Mouse (Mus musculus): ENCODE results near the gene Egr2.

The Egr2 gene

GRCm38 (mm10) chr10:67535256-67535655, at the start of gene Egr2:
Gene Egr2, plus strand, starts transcription at chr10:67535475.
- DNase-seq (ENCODE audit: low spot score in 2 of 2) = peak in 1 of 2 experiments; percentile 17

DNA sequence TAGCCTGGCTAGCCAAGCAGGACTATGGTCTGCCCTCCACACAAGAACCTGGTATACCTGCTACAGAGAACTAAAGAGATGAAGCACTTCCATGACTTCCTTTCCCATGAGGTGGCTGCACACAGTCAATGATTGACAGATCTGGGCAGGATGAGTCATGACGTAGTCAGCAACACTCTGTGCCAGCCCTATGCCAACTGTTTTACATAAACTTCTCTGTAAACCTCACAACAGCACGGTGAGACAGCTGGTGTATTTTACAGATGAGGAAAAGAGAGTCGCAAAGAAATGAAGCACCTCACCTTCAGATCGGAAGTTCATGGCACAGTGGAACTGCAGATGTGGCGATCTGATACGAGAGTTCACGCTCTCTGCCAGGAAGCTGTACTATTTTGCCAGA, 47.8 kb upstream of the Egr2 start:
- no peak for DNase-seq (ENCODE audit: low spot score in 2 of 2)

- DNase-seq (ENCODE audit: low spot score in 2 of 2) = no peak
These were observed 45.4 kb upstream of the Egr2 start for GRCm38 (mm10) chr10:67489836-67490235.

GRCm38 (mm10) chr10:67490632-67491031, 44.6 kb upstream of the Egr2 start:
- no peak for DNase-seq (ENCODE audit: low spot score in 2 of 2)

- DNase-seq (ENCODE audit: low spot score in 2 of 2) = no peak
These were observed 43.1 kb upstream of the Egr2 start for GRCm38 (mm10) chr10:67492161-67492571.

DNA sequence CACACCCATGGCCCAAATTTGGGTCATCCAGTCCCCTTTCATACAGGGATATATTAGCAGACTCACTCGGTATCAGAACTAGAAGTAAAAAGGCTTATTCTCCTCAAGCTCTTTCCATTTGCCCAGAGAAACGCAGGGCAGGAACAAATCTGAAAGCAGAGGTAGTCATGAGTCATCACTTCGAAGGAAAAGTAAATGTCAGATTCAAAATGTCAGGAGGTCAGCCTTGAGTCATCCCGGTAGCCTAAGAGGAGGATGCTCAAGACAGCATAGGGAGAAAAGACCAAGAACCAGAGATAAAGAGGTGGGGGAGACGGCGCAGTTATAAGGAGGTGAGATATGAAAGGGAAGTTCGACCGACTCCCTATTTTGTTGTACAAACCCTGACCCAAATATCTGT, 41.7 kb upstream of the Egr2 start:
- DNase-seq (ENCODE audit: low spot score in 2 of 2) = no peak

DNA sequence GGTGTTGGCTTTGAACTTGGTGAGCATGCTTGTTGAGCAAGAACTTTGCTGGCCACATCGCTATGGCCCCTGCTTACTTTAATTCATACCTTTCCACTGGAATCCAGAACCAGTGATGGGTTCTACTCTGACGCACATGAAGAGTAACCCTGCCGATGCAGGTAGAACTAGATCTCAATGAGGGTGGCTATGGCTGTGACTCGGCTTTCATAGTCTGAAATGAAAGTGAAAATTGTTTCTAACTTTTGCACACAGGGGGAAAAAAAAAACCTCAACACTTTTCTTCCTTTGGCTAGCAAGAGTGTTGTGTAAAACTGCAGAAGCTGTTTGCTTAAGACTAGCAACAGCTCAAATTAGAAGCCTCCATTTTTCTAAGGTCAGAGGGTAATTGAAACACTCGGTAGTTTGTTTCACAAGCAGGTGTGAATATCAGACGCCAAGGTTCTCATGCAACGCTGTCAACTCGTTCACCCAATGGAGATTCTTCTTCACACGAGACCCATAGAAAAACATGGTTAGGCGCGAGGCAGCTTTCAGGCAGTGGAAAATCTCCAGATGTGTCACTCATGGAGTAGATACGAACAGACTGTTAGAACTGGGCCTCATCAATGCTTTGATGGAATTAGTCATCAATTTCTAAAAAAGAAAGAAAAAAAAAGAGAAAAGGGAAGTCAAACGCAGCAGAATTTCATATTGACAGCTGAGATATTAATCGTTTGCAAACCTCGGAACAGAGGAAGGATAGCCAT, 38.0 kb upstream of the Egr2 start:
- DNase-seq (ENCODE audit: low spot score in 2 of 2) = no peak

- no peak for DNase-seq (ENCODE audit: low spot score in 2 of 2)
These were observed 37.3 kb upstream of the Egr2 start for GRCm38 (mm10) chr10:67497951-67498350.

GRCm38 (mm10) chr10:67503320-67503995, 31.8 kb upstream of the Egr2 start:
- DNase-seq (ENCODE audit: low spot score in 2 of 2) = no peak

GRCm38 (mm10) chr10:67504046-67504445, 31.2 kb upstream of the Egr2 start:
- DNase-seq (ENCODE audit: low spot score in 2 of 2) = no peak

GRCm38 (mm10) chr10:67505248-67505647, 30.0 kb upstream of the Egr2 start:
- no peak for DNase-seq (ENCODE audit: low spot score in 2 of 2)

GRCm38 (mm10) chr10:67512211-67512610, 23.1 kb upstream of the Egr2 start:
- DNase-seq (ENCODE audit: low spot score in 2 of 2) = no peak

GRCm38 (mm10) chr10:67512871-67513270, 22.4 kb upstream of the Egr2 start:
- DNase-seq (ENCODE audit: low spot score in 2 of 2) = no peak

- DNase-seq (ENCODE audit: low spot score in 2 of 2) = no peak
These were observed 16.5 kb upstream of the Egr2 start for GRCm38 (mm10) chr10:67518733-67519132.

- DNase-seq (ENCODE audit: low spot score in 2 of 2) = no peak
These were observed 11.1 kb upstream of the Egr2 start for GRCm38 (mm10) chr10:67524130-67524529.

DNA sequence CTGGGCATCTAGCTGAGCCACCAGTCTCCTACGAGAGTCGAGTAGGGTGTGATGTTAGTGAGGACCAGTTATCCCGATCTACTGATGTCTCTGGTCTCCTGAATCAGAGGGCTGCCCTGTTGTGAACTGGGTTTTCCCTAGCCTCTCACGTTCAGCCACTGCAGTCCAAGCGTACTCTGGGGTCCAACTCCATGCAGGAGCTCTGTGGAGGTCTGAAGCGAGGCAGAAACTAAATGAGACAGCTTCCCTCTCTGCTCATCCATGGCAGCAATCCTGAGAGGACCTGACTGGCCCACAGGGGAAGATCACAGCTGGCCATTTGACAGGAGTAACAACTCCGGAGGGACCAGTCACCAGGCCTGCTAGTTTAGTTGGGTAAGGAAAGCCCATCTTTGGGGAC, 10.6 kb upstream of the Egr2 start:
- no peak for DNase-seq (ENCODE audit: low spot score in 2 of 2)

- no peak for DNase-seq (ENCODE audit: low spot score in 2 of 2)
These were observed 8.8 kb upstream of the Egr2 start for GRCm38 (mm10) chr10:67526435-67526834.

- no peak for DNase-seq (ENCODE audit: low spot score in 2 of 2)
These were observed 5.5 kb upstream of the Egr2 start for GRCm38 (mm10) chr10:67529769-67530168.

DNA sequence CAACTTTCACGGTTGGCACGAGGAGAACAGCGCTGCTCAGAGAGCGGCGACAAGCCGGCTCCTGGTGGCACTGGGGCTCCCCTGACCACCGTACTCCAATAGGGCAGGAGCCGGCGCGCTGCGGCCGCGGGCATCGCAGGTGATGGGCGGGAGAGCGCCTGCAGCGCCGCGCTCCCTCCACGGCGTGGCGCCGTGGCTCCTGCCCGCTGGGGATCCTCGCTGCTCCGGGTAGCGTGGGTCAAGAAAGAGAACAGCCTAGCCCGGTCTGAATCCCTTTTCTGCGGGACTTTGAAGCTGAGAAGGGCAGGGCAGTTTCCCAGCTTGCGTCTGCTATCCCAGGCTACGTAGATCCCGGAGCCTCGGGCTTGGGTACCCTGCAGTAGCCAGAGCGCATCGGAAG, 697 bp downstream of the Egr2 start:
- peak; percentile 39 to 68 for DNase-seq (ENCODE audit: low spot score in 2 of 2)

GRCm38 (mm10) chr10:67536621-67537141, 1.4 kb downstream of the Egr2 start:
- DNase-seq (ENCODE audit: low spot score in 2 of 2) = peak in 1 of 2 experiments; percentile 46

DNA sequence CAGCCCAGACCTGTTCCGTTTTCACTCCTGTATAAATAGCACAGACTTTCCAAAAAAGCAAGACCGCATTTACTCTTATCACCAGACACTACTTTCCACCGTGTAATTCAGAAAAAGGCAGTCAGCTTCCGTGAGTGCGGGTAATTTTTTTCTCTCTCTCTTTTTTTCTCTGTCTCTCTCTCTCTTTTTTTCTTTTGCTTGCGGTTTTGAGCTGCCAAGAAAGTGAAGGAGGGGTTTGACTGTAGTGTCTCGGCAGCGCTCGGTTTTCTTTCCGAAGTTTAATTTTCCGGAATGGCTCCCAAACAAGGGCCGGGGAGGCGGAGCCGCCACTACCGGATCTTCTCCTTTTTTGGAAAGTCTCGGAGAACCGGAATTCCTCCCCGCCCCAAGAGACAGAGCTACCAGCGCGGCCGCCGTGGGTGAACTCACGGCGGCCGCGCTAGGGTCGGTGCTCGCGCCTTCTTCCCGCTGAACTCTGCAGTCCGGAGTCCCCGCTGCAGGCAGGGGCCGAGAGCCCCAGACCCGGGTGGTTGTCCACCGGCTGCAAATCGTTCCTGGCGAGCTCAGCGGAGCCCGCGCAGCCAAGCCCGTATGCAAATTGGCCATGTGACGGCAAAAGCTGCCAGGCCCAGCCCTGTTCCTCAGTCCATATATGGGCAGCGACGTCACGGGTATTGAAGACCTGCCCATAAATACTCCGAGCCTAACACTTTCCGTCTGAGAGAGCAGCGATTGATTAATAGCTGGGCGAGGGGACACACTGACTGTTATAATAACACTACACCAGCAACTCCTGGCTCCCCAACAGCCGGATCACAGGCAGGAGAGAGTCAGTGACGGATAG, 2.1 kb downstream of the Egr2 start:
- DNase-seq (ENCODE audit: low spot score in 2 of 2) = peak; percentile 41 to 82

- DNase-seq (ENCODE audit: low spot score in 2 of 2) = no peak
These were observed 2.8 kb downstream of the Egr2 start for GRCm38 (mm10) chr10:67538106-67538505.
